Mouse (Mus musculus): Measurements from ENCODE around the gene Zfp385b. TPM values are rescaled to one million over a fixed set of nuclear protein-coding genes. Genes with fewer than 3 reads are reported as not detected.

Zfp385b gene
- total RNA-seq, 2 experiments from 2014 or later = 2.5 to 8.4 TPM

DNA sequence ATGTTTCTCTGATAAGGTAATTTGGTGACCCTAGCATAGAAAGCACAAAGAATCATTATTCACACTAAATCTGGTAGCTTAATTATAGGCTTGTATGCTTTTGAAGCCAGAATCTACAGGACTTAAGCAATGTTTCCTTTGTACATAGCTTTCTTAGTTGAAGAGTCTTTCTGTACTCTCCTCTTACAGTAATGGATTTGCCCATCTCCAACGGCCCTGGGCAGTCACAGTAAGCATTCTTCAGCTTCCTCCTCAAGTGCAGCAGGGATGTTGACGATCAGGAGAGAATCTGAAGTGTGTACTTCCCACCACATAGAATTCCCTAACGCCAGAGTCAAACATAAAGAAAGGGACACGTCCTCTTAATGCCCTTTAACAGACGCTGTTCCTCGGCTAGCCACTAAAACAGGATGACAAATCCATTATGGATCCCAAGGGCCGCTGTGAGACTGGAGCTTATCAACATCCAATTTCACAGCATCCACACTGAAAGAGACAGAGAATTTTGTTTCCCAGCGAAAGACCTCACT lies 370.4 kb downstream of the Zfp385b start:
- no peak overlapping the region for H3K27ac ChIP-seq
- DNase-seq = no peak
- no peak for TF ChIP-seq CTCF (IDR thresholded peaks at IDR 0.05)
- no peak overlapping the region for H3K4me3 ChIP-seq
- intact Hi-C loops (cut with DNase I) = no loop called here

DNA sequence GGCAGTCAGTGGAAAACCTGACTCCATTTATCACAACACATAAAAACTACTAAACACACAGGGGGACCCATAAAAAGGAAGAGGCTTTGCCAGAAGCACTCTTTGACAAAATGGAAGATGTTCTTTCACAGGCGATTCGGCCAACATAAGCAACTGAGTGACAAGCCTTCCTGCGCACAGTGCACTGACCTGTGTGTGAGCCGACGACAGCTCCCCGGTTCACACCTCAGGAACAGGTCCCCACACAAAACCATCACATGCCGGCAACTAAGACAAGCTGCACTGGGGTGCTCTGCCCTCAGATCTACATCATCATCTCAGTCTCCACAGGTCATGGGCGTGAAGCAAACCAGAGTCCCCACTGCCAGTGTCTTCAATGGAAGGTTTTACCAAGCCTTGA lies 375.2 kb downstream of the Zfp385b start:
- no peak for TF ChIP-seq CTCF (IDR thresholded peaks at IDR 0.05)
- H3K27ac ChIP-seq = no peak overlapping the region
- DNase-seq = no peak
- no peak overlapping the region for H3K4me3 ChIP-seq
- intact Hi-C loops (cut with DNase I) = no loop called here

DNA sequence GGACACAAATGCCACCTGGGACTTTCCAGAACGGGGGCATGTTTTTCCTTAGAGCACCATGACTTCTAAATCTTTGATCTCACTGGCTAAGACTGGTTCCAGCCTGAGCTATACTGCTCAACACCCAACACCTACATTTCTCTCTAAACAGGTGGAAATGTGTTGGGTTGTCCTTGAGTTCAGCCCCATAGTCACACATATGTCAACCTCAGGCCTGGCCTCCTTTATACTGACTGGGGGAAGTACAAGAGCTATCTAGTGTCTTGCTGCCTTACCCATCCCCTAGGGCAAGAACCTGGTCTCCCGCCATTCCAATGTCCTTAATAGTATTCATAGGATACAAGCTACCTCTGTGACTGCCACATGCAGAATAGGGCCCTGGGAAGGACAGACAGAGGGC lies 378.8 kb downstream of the Zfp385b start:
- intact Hi-C loops (cut with DNase I) = no loop called here
- H3K27ac ChIP-seq = no peak overlapping the region
- no peak overlapping the region for H3K4me3 ChIP-seq
- no peak for DNase-seq
- TF ChIP-seq CTCF (IDR thresholded peaks at IDR 0.05) = no peak

DNA sequence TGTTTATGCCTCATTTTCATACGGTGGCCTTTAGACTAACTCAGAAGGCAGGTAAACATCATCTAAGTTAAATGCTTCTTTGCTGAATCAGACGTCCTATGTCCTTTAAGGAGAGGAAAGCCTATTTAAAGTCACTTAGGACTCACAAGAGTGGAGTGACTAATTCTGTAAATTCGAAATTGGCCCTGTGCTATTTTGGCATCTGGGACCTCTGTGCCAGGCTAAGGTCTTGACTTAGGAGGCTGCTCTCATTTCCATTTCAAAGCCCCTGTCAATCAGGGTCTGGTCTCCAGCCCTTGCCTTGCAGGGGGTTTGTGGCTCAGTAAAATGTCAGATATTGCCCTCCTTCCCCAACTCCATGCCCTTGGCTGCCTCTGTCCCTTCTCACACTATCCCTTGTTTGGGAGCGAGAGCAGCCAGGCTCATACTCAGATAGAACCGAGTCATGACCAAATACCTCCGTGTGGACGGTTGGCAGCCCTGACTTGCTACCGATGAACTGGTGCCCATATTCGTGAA lies 383.1 kb downstream of the Zfp385b start:
- H3K27ac ChIP-seq = no peak overlapping the region
- TF ChIP-seq CTCF (IDR thresholded peaks at IDR 0.05) = no peak
- no peak for DNase-seq
- intact Hi-C loops (cut with DNase I) = no loop called here
- H3K4me3 ChIP-seq = no peak overlapping the region

DNA sequence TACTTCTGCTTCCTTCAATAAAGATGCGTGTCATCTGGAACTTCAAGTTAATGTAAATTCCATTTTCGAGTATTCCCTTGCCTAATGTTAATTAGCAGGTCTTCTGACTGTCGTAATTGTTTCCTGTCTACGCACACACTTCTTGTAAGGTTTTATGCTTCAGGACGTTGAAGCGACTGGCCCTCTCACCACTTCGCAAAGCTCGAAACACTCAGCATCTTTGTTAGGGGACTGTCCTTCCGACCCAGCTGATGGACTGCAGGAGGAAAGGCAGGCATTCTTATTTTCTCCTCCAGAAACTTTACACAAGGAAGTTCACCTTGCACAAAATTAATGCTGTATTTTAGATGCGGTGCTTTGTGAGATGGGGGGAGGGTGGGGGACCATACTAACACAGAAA lies 400.0 kb downstream of the Zfp385b start:
- no peak for DNase-seq
- intact Hi-C loops (cut with DNase I) = no loop called here
- no peak for TF ChIP-seq CTCF (IDR thresholded peaks at IDR 0.05)
- Histone ChIP-seq H3K4me3 (no peak overlapping the region), H3K27ac (no peak overlapping the region)

DNA sequence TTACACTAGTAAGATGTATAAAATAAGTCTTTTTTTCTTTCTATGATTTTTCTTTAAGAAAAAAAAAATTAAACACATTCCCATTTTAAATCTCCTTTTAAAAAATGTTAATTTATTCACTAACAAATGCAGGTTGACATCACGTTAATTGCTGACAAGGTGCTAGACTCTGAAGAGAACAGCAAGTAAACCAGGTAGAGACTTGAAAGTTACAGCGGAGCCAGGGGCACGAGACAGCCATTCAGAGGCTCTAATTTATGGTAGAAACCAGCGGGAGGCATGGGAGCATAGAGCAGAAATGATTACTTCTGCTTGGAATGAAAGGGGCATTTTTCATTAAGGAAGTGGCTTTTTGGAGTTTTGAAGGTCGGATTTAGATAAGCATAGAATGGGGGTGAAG lies 401.4 kb downstream of the Zfp385b start:
- Histone ChIP-seq H3K27ac (no peak overlapping the region), H3K4me3 (no peak overlapping the region)
- intact Hi-C loops (cut with DNase I) = no loop called here
- TF ChIP-seq CTCF (IDR thresholded peaks at IDR 0.05) = no peak
- no peak for DNase-seq

DNA sequence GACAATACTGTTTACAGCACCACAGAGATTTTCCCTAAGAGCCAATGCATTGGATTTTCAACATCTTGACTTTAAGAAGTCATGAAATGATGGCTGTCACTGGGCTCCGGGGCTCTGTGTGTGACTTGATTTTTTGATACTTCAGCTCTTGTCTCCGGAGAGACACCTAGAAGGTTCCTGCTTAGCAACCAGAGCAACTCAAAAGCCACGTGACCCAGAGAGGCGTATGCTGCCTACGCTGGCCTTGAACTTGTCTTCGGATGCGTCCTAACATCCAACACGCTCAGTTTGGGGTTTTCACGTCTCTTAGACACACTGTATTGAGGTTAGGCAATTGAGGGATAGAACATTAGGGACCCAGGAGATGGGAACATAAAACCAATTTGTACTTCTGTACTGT lies 407.3 kb downstream of the Zfp385b start:
- no peak for TF ChIP-seq CTCF (IDR thresholded peaks at IDR 0.05)
- intact Hi-C loops (cut with DNase I) = no loop called here
- no peak for DNase-seq
- H3K4me3 ChIP-seq = no peak overlapping the region
- H3K27ac ChIP-seq = no peak overlapping the region

DNA sequence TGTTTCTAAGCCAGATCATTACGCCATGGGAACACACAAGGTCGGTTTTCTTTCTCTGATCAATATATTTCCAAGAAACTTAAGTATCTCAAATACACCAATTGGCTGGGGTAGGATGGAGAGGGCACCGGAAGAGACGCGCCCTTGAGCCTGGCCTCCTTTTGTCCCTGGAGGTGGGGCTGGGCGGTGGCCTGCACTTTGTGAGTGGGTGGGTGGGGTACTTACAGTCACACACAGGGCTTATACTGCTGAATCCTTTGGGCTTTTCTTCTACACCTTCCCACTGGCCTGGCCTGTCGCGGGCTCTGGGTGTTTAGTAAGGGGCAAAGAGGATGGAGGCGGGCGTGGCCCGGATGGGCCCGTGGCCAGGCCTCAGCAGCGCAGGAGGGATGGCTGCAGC lies 407.8 kb downstream of the Zfp385b start:
- TF ChIP-seq CTCF (IDR thresholded peaks at IDR 0.05) = no peak
- no peak for DNase-seq
- Histone ChIP-seq H3K4me3 (no peak overlapping the region), H3K27ac (no peak overlapping the region)
- intact Hi-C loops (cut with DNase I) = no loop called here

DNA sequence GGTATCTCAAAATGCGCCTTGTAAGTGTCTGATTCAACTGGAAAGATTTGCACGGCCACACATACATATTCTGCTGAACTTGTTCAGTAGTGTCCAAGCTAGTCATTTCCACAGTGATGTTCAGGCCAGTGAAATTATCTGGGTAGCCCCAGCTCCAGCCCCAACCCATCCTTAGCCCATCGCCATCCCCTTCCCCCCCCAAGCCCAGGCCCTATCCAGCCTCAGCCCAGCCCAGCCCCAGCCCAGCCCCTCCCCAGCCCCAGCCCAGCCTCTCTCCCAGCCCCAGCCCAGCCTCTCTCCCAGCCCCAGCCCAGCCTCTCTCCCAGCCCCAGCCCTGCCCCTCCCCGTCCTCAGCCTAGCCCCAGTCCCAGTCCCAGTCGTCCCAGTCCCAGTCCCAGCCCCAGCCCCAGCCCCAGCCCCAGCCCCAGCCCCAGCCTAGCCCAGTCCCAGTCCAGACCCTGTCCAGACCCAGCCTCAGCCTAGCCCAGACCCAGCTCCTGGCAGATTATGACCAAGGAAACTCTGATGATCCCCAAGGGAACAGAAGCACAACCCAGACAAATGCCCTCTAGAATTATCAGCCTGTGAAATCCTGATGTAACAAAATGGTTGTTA lies 409.8 kb downstream of the Zfp385b start:
- no peak overlapping the region for H3K27ac ChIP-seq
- intact Hi-C loops (cut with DNase I) = no loop called here

DNA sequence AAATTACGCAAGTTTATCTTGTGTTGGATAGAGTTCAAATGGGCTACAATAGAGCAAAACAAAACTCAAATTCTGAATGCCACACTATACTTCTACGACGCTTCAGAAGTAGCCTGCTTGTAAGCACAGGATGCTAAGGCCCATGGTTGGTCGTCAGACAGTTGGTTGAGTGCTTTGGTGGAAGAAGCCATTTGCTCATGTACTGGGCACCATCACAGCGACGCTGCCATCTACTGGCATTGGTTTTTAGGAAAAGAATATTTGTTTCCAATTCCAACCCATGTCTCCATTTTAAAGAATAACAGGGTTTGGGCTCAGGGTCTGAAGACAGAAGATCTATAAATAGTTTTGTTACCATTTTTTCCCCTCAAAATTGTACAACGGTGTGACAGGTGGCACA lies 410.5 kb downstream of the Zfp385b start:
- Histone ChIP-seq H3K4me3 (no peak overlapping the region), H3K27ac (no peak overlapping the region)
- peak; percentile 7; the same call in 1 of the 2 replicates for TF ChIP-seq CTCF (IDR thresholded peaks at IDR 0.05)
- intact Hi-C loops (cut with DNase I) = no loop called here
- no peak for DNase-seq

More for the DNA sequence above, 409.8 kb downstream of the Zfp385b start:
- TF ChIP-seq CTCF (IDR thresholded peaks at IDR 0.05) = no peak
- DNase-seq = no peak
- H3K4me3 ChIP-seq = no peak overlapping the region

DNA sequence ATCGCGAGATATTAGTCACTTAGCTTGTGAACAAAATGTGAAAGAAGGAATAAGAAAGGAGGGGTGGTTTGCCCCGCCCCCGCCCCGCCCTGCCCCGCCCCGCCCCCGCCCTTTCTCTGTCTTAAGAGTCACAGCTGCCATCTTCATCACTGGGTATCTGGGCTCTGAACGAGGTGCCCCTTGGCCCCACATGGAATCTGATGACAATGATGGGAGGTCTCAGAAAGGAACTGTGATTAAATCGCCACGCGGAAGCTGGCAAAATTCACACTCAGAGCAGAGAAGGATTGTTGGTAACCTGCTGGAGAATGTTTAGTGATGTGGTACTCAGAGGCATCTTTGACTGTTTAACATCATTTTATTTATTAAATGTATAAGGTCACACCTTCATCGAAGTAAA lies 417.1 kb downstream of the Zfp385b start:
- no peak for TF ChIP-seq CTCF (IDR thresholded peaks at IDR 0.05)
- H3K27ac ChIP-seq = no peak overlapping the region
- H3K4me3 ChIP-seq = peak overlapping the region; percentile 48
- intact Hi-C loops (cut with DNase I) = no loop called here
- DNase-seq = no peak

DNA sequence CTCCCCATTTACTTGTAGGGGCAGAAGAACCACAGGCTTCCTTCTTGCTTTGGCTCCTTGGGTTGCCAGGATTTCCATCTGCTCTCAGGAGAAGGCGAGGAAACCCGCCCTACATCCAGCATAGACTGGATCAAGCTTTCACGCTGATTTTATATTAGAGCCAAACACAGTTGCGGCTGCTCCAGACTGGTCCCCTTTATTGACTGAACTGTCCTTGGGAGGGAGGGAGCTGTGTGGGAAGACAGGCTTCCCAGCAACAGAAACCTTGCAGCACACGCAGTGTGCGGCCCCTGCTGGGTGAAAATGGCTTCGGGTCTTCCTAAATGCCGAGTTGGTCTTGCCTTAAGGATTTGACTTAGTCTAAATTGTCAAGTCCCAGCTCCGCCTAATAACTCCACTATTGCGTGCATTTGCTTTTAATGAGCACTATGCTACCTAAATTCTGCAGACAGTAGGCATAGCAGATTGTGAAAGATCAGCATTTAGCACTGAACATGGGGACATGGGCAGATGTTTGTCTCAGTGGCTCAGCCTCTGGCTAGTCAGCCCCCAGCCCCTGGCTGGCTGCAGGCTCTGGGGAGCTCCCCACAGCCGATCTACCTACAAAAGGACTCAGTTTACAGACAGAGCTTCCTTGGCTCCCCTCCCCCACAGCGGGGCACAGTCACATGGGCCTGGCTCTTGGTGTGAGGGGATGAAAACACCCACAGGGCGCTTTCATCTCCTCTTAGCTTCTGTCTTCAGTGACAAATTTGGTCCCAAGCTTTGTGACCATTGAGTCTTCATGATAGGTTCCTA lies 417.8 kb downstream of the Zfp385b start:
- DNase-seq = no peak
- intact Hi-C loops (cut with DNase I) = no loop called here
- peak; percentile 15; the same call in 1 of the 2 replicates for TF ChIP-seq CTCF (IDR thresholded peaks at IDR 0.05)
- Histone ChIP-seq H3K4me3 (peak overlapping the region; percentile 48), H3K27ac (no peak overlapping the region)

DNA sequence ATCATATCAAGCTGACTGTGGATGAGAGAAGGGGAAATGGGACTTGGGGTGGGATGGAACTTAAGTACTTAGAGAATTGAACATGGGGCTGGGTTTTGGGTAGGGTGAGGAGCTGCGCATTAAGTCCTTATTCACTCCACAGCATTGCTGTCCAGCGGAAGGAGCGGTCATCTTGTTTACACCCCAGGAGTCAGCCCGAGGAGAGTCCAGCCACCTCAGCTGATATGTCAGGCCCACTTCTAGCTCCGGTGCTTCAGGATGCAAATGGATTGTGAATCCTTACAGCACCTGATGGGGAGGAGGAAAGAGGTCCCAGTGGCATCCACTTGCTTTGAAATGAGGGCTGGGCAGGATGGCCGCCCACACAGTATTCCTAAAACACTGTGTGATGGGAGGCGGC lies 425.6 kb downstream of the Zfp385b start:
- Histone ChIP-seq H3K27ac (no peak overlapping the region), H3K4me3 (no peak overlapping the region)
- intact Hi-C loops (cut with DNase I) = no loop called here
- no peak for TF ChIP-seq CTCF (IDR thresholded peaks at IDR 0.05)
- DNase-seq = no peak
